Mouse (Mus musculus) frontal cortex, postnatal 25 days (tissue): ENCODE results near the gene Msrb1.
"Not testable (repeated sequence)": the region's sequence is repeated elsewhere in the genome, so short reads cannot be mapped to it uniquely, and the experiment has no call there.

Experiments
- DNase-seq, 2 experiments: peaks; one replicate each; pipeline ENCODE4 v3.0.0; 2022; ENCODE audit warnings: low spot score in 2 of 2

The Msrb1 gene

DNA sequence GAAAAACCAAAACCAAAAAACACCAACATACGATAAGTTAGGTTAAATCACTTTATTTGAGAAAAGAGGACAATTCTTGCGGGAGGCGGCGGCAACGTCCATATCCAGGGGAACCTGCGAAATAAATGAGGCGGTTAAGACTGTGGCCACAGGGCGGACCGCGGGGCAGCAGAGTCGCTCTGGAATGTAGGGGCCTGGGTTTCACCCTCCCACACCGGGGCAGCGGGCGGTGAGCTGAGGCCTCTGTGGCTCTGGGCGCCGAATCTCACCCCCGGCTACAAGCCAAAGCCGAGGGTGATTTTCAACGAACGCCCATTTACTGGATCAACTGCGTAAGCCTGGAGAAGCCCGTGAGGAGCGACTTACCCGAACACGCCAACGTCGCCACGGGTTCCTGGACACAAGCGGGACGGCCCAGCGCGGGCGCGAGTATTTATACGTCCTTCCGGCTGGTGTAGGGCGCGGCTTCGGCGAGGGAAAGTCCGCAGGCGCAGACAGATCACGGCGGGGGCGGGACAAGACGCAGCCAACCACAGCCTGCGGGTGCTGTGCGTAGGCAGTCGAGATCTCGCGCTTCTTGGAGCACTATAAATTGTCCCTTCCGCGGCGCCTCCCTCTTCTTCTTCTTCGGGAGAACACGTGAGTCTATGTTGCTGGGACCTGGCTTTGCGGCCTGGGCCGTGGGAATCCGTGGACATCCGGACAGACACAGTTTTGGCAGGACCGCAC is 16.8 kb upstream of the Msrb1 start:
- DNase-seq = peak; percentile 96 to 98

DNA sequence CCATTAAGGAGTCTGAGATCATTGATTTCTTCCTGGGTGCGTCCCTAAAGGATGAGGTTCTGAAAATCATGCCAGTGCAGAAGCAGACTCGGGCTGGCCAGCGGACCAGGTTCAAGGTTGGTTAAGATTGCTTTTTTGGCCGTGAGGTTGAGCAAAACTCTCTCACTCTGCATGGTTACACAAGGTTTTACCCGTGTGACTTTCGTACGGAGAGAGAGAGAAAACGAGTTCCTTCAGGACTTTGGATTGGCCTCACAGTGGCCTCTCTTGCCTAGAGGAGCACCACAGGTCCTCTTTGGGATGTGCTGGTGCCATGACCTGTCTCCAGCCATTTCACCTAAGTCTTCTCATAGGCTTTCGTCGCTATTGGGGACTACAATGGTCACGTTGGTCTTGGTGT is 15.8 kb upstream of the Msrb1 start:
- not testable (repeated sequence) for DNase-seq

DNA sequence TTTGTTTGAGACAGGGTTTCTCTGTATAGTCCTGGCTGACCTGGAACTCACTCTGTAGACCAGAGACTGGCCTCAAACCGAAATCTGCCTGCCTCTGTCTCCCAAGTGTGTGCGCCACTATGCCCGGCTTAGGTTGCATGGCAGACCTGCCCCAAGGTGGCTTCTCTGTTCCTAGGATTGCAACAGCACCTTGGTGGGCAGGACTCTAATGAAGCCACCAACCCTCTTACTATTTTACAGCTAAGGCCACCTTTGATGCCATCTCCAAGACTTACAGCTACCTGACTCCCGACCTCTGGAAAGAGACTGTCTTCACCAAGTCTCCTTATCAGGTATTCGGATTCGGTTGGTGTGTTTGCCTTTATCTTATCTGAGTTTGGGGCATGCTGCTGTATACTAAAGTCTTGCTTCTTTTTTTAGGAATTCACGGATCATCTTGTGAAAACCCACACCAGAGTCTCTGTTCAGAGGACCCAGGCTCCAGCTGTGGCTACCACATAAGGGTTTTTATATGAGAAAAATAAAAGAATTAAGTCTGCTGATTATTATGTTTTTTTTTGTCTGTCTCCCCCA is 15.0 kb upstream of the Msrb1 start:
- DNase-seq = not testable (repeated sequence)

DNA sequence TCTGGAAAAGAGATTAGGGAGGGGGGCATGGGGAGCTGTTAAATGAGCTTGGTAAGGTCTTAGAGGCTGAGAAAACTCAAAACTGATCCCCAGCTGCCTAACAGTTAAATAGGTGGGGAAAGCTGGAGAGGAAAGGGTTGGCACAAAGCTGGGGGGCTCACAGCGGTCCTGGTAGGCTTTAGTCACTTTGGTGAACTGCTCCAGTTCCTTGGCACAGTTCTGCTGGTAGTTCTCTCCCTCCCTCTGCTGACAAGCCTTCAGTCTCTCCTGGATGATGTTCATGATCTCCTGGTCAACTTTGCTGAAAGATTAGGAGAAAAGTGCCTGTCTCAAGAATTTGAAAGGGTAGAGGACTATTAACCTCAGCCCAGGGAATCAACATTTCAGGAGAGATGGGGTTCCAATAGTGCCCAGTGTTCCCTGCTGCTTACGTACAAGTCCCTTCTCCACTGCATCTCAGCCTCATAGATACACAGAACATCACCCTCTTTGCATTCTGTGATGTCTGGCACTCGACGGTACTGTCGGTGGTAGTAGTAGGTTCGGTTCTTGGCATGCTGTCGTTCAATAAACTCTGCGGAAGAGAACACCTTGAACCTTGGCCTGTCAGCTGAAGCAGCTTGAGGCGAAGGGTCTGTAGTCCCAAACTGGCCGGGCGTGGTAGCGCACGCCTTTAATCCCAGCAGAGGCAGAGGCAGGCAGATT is 14.1 kb upstream of the Msrb1 start:
- DNase-seq = no peak

DNA sequence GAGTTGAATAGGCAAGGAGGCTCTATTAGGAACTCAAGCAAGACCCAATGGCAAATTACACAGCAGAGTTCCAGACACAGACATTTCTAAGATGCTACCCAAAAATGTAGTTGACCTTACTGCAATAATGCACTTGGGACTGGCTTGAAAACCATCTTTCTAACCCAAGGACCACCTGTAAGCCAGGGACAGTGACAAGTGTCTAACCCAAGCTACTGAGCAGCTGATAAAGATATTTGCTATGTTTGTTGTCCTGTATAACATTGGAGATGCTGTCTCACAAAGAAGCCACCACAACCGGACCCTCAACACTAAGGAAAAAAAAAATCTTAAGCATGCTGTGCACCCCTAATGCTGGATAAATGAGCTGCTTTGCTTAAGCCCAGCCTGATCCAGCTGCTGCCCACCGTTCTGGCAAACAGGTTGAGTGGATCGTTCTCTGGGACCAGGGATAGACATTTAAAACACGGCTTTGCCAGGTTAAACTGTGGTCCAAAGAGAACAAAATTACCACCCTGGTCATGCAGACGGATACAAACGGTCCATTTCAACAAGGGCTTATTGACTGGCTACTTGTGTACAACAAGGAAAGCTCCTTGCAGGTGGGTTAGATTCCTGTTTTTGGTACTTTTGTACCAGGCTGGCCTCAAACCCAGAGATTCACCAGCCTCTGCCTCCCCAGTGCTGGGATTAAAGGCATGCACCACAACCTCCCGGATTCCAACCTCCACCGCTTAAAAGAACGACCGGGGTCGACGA is 13.1 kb upstream of the Msrb1 start:
- DNase-seq = no peak

DNA sequence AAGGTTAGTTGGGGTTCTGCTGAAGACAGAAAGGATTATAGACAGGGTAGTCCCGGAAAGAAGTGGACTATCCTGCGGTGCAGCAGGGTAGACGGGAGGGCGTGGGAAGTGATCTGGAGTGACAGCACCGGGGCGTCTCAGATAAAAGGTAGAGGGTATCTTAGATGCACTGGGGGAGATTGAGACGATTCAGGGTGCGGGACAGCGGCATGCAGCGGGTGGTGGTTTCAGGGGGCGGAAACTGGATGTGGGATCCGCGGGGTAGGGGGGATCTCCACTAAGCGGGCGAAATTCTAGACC is 12.6 kb upstream of the Msrb1 start:
- no peak for DNase-seq

DNA sequence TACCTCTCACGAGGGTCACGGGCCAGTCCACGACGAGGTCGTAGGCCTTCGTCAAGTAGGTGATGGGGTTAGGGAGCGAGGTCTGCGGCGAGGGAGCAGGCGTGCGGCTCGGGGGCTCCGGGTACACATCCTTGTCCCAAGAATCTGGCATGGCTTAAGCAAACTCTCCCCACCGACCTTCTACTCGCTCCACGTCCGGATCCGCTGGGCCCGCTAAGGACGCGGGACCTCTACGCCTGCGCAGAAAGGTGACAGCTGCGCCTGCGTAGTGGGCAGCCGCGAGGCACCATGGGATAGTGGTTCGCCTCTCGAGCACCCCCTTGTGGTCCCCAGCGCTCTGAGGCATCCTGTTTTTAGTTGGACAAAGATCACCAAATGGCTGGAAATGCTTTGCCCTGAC is 12.3 kb upstream of the Msrb1 start, which contains the start of gene Ndufb10:
TSS of gene Ndufb10 (minus strand) at position 295 of the 400 bp plus-strand sequence.
- peak; percentile 95 to 96 for DNase-seq

DNA sequence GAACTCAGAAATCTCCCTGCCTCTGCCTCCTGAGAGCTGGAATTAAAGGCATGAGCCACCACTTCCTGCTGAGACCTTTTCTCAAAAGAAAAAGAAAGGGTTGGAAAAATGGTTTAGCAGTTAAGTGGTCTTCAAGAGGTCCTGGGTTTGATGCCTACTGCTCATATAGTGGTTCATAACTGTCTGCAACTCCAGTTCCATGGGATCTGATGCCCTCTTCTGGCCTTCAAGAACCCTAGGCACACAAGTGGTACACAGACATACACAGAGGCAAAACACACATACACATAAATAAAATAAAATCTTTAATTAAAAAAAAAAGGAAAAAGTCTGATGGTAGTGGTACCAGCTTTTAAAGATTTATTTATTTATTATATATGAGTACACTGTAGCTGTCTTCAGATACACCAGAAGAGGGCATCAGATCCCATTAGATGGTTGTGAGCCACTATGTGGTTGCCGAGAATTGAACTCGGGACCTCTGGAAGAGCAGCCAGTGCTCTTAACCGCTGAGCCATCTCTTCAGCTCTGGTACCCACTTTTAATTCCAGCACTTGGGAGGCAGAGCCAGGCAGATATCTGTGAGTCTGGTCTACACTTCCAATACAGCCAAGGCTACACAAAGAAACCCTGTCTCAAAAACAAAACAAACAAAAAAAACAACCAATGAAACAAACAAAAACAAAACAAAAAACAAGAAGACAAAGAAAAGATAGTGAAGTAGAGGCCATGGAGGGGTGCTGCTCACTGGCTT is 10.6 kb upstream of the Msrb1 start:
- DNase-seq = no peak

DNA sequence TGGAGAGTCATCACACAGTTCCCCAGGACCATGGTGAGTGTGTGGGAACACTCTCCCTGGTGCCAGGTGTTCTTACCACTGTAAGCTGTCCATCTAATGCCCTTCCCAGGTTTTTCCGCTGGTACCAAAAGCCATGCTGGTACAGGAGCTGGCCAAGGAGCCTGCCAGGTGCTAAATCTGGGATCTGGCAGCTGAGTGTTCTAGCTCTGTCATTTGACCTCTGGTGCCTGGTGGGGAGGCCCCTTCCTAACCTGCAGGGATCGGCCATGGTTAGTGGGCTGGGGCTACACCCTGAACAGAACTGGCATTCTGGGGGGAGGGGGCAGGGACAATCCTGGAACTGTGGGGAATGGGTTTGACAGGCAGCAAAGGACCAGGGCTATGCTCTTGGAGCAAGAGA is 8.8 kb upstream of the Msrb1 start, which contains the start of gene Rpl3l:
TSS of gene Rpl3l (plus strand) at position 203 of the 400 bp plus-strand sequence.
- no peak for DNase-seq

DNA sequence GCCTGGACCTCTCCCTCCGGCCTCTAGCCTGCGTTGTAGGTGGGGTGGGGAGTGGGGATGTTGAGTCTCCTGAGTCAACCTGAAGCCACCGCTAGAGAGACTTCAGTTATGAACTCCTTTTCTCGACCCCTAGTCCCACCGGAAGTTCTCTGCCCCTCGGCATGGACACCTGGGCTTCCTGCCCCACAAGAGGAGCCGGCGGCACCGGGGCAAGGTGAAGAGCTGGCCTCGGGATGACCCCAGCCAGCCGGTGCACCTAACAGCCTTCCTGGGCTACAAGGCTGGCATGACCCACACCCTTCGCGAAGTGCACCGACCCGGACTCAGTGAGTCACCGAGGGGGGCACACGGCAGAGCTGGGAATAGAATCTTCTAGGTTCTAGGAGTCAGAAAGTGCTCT is 8.3 kb upstream of the Msrb1 start:
- no peak for DNase-seq

DNA sequence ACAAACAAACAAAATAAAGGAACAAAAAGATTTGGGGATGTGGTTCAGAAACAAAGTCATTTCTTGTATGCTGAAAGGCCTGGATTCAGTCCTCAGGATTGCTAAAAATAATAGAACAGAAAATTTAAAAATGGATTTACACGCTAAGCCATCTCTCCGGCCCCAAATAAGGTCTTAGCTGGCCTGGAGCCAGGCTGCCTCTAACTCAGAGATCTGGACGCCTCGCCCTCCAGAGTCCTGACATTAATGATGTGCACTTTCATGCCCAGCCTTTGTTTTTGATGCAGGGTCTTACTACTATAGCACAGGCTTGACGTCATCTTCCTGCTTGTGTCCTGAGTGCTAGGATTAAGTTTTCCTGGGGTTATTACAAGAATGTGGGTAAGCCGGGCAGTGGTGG is 7.4 kb upstream of the Msrb1 start:
- DNase-seq = no peak

DNA sequence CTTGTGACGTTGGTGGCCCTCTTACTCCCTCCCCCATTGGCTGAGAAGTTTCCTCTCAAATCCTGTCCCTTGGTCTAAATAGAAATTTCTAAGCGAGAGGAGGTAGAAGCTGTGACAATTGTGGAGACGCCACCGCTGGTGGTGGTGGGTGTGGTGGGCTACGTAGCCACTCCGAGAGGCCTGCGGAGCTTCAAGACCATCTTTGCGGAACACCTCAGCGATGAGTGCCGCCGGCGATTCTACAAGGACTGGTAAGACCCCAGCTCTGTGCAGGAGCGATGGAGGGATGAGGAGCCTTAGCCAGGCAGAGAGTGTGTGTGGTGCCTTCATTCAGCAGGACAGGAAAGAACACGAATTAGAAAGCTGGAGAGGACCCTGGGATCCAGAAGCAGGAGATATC is 5.7 kb upstream of the Msrb1 start:
- no peak for DNase-seq

DNA sequence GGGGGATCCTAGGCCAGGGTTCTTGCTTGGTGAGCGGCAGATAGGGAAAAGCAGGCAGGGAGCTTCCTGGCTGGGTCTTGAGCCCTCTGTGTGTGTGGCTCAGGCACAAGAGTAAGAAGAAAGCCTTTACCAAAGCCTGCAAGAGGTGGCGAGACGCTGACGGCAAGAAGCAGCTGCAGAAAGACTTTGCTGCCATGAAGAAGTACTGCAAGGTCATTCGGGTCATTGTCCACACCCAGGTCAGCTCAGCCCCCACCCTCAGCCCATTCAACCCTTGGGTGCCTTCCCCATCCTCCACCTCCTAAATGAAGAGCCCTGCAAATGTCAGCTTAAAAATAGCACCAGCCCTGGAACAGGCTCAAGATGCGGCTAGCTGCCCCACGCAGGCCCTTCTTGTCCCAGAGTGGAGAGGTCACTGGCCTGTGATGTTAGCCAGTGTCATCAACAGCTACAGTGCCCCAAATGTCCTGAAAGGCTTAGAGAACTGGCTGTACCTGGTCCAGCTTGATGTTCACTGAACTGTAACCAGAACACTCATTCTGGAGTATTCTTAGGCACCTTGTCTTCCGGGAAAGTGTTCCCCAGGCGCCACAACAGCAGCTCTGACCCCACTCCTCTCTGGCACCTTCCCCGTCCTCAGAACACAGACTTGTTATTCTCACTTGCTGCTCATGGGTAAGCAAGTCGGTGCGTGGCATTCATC is 4.1 kb upstream of the Msrb1 start:
- DNase-seq = no peak

DNA sequence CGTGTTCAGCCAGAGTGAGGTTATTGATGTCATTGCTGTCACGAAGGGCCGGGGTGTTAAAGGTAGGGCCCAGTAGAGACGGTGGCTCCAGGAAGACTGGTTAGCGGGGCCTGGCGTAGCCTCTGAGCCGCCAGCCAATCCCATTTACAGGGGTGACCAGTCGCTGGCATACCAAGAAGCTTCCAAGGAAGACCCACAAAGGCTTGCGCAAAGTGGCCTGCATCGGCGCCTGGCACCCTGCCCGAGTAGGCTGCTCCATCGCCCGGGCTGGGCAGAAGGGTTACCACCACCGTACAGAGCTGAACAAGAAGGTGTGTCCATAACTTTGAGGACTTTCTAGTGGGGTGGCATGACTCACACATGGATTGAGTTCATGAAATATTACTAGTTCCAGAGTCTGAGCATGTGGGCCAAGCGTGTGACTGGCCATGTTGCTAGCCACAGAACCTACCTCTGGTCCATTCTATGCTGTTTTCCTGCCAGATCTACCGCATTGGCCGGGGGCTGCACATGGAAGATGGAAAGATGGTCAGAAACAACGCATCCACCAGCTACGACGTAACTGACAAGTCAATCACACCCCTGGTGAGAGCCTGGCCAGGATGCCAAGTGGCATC is 2.9 kb upstream of the Msrb1 start:
- no peak for DNase-seq

DNA sequence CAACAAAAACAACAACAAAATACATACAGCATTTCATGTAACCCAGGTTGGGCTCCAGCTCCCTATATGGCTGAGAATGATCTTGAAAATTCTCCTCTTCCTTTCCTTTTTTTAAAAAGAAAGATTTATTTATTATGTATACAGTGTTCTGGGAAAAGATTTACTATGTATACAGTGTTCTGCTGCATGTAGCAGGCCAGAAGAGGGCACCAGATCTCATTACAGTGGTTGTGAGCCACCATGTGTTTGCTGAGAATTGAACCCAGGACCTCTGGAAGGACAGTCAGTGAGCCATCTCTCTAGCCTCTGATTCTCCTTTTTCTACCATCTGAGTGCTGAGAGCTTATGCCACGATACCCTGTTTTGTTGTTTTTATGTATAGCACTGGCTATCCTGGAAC is 1.9 kb upstream of the Msrb1 start:
- no peak for DNase-seq

DNA sequence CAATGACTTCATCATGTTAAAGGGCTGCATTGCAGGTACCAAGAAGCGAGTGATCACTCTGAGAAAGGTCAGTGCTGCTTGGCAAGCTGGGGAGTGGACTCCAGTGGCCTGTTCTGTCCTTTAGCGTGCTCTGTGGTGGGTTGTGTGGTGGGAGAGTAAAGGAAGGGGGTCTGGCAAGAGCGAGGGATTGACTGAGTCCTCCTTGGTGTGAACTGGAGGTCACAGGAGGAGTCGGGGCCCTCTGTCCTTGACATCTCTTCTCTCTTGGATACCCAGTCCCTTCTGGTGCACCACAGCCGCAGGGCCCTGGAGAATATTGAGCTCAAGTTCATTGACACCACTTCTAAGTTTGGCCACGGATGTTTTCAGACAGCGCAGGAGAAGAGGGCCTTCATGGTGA is 996 bp upstream of the Msrb1 start:
- DNase-seq = no peak

DNA sequence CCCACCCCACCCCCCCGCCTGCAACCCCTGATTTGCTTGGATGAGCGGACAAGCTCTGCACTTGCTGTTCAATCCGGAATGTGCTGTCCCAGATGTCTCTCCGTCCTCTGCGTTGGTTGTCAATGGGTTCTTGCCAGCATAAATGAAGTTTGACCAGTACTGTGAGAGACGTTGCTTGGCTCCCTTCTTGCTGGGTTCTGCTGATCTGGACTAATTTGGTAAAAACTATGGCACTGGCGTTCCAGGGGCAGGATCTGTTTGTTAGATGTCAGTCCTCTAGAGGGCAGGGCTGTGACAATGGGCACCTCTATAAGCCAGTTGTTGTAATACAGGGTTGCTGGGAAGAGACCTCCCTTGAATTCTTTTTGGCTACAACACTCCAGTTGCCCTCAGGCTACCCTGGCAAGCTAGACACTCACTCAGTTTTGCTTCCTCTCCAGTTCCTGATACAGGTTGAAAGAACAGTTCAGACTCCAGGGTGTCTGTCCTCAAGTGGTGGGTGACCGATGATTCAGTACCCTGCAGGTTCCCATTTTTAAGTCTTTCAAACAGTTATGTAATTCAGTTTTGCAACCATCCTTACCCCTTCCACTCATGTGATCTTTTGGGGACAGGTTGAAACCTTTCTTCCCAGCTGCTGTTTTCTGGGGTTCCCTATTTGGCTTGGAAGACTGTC is 831 bp downstream of the Msrb1 start:
- DNase-seq = no peak

DNA sequence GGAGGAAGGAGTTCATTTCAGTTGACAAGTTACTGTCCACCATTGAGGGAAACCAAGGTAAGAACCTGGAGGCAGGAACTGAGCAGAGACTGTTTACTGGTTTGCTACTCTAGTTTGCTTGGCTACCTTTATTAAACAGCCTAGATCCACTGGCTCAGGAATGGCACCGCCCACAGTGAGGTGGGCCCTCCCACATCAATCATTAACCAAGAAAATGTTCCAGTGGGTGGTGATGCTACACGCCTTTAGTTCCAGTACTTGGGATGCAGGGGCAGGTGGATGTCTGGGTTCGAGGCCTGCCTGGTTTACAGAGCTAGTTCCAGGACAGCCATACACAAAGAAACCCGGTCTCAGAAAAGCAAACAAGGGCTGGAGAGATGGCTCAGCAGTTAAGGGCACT is 1.8 kb downstream of the Msrb1 start:
- DNase-seq = no peak

DNA sequence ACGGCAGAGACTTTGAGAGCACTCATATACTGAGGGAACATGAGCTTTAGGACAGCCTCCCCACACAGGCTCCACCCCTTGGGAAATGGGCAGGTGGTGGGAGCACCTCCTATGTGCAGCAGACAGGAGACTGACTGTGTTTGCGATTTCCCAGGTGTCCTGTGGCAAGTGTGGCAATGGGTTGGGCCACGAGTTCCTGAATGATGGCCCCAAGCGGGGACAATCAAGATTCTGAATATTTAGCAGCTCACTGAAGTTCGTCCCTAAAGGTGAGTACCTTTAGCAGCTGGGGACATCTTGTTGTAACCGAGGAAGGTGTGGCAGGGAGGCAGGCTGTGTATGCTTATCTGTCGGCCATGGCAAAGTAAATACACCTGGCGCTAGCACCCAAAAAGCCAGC is 3.5 kb downstream of the Msrb1 start:
- no peak for DNase-seq

DNA sequence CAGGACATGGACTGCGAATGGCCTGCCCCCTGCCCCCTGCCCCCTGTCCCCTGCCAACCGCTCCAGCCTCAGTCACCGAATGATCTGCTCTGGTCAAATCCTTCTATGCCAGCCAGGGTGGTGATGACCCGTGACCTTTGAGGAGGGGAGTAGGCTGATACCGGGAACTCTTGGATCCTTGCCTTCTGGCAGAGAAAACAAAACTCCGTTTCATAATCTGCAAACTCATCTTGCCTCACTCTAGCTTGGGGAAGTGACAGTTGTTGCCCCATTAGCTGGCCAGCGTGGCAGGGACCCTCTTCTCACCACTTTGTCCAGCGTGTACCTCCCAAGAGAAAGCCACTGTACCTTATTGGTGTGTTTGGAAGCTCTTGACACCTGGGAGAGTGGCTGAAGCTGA is 5.9 kb downstream of the Msrb1 start:
- no peak for DNase-seq
